Mouse (Mus musculus): ENCODE data around the gene Gpr88. TPM values are rescaled to one million over a fixed set of nuclear protein-coding genes. Genes with fewer than 3 reads are reported as not detected.

Gpr88 gene
- total and polyA plus RNA-seq, 3 experiments = not detected

GRCm38 (mm10) chr3:116284735-116285134, 31.4 kb upstream of the Gpr88 start:
- dilution Hi-C loops (cut with MboI; ENCODE audit: extremely low pct_ligation_motif_present, extremely low pct_unique_long_range_greater_than_20kb, low sequenced_read_pairs) = no loop called here
- H3K9ac ChIP-seq (ENCODE audit: insufficient read depth, low read depth) = no peak overlapping the region
- in situ Hi-C loops (cut with MboI; ENCODE audit: low pct_ligation_motif_present, low pct_unique_long_range_greater_than_20kb, low sequenced_read_pairs) = no loop called here
- H3K36me3 ChIP-seq (replicated peaks in 1 of 2; ENCODE audit: control insufficient read depth in 1 of 2, insufficient read depth in 1 of 2, low read length in 1 of 2) = peaks cover 18 to 39% of the 10 kb centered on the region in 2 experiments
- no peak for DNase-seq (ENCODE audit: extremely low read depth)
- TF ChIP-seq IRF4 (IDR thresholded peaks at IDR 0.05; ENCODE audit: low read depth, low read length) = no peak
- TF ChIP-seq USF2 (conservative IDR thresholded peaks at IDR 0.05; ENCODE audit: low read depth, low read length) = no peak
- TF ChIP-seq UBTF (IDR thresholded peaks at IDR 0.05; ENCODE audit: low read depth, low read length) = no peak
- no peak for TF ChIP-seq MAX (IDR thresholded peaks at IDR 0.05; ENCODE audit: low read length)
- TF ChIP-seq MAFK (IDR thresholded peaks at IDR 0.05; ENCODE audit: insufficient replicate concordance, low read length) = no peak
- no peak for TF ChIP-seq PAX5 (IDR thresholded peaks at IDR 0.05; ENCODE audit: low read length)
- no peak for TF ChIP-seq JUN (IDR thresholded peaks at IDR 0.05; ENCODE audit: insufficient read depth, low read depth, low read length)
- TF ChIP-seq CHD2 (IDR thresholded peaks at IDR 0.05; ENCODE audit: low read length) = no peak
- TF ChIP-seq MAZ (IDR thresholded peaks at IDR 0.05; ENCODE audit: low read depth, low read length) = no peak
- TF ChIP-seq USF1 (IDR thresholded peaks at IDR 0.05; ENCODE audit: low read depth, low read length) = no peak
- no peak for TF ChIP-seq CTCF (conservative IDR thresholded peaks at IDR 0.05 in 1 of 2, IDR thresholded peaks at IDR 0.05 in 1 of 2; ENCODE audit: low read depth in 2 of 2, low read length in 2 of 2)
- TF ChIP-seq ETS1 (conservative IDR thresholded peaks at IDR 0.05; ENCODE audit: low read depth, low read length) = no peak
- no peak for TF ChIP-seq POLR2AphosphoS2 (IDR thresholded peaks at IDR 0.05; ENCODE audit: low read depth, low read length)
- no peak for TF ChIP-seq ZC3H11A (IDR thresholded peaks at IDR 0.05; ENCODE audit: low read depth, low read length)
- TF ChIP-seq EP300 (IDR thresholded peaks at IDR 0.05; ENCODE audit: low read length) = no peak
- TF ChIP-seq NELFE (IDR thresholded peaks at IDR 0.05; ENCODE audit: low read depth, low read length) = no peak
- H3K4me2 ChIP-seq (ENCODE audit: insufficient read depth, low read depth, poor library complexity, severe bottlenecking) = no peak overlapping the region
- no peak overlapping the region for H3K27ac ChIP-seq (ENCODE audit: insufficient read depth, low read depth)
- no peaks in the 10 kb centered on the region for H3K9me3 ChIP-seq (replicated peaks; ENCODE audit: low read length)
- no peaks in the 10 kb centered on the region for H3K79me2 ChIP-seq (replicated peaks; ENCODE audit: control insufficient read depth, extremely low read depth, insufficient read depth, poor library complexity, severe bottlenecking)
- H3K4me1 ChIP-seq (ENCODE audit: control insufficient read depth in 1 of 2, insufficient read depth in 2 of 2) = peaks cover 0 to 2% of the 10 kb centered on the region in 2 experiments; a peak in 1 of 4 replicates
- H3K27me3 ChIP-seq (replicated peaks) = no peaks in the 10 kb centered on the region
- no peak overlapping the region for H3K4me3 ChIP-seq (replicated peaks in 1 of 3; ENCODE audit: low read depth in 2 of 3, low read length in 2 of 3, poor library complexity in 1 of 3)

- Histone ChIP-seq H3K79me2 (replicated peaks; ENCODE audit: control insufficient read depth, extremely low read depth, insufficient read depth, poor library complexity, severe bottlenecking) (no peaks in the 10 kb centered on the region), H3K4me2 (ENCODE audit: insufficient read depth, low read depth, poor library complexity, severe bottlenecking) (no peak overlapping the region), H3K9me3 (replicated peaks; ENCODE audit: low read length) (no peaks in the 10 kb centered on the region), H3K27me3 (replicated peaks) (no peaks in the 10 kb centered on the region), H3K9ac (ENCODE audit: insufficient read depth, low read depth) (no peak overlapping the region), H3K36me3 (replicated peaks in 1 of 2; ENCODE audit: control insufficient read depth in 1 of 2, insufficient read depth in 1 of 2, low read length in 1 of 2) (peaks cover 16 to 39% of the 10 kb centered on the region in 2 experiments), H3K4me1 (ENCODE audit: control insufficient read depth in 1 of 2, insufficient read depth in 2 of 2) (peaks cover 0 to 2% of the 10 kb centered on the region in 2 experiments; a peak in 1 of 4 replicates), H3K4me3 (replicated peaks in 1 of 3; ENCODE audit: low read depth in 2 of 3, low read length in 2 of 3, poor library complexity in 1 of 3) (no peak overlapping the region), H3K27ac (ENCODE audit: insufficient read depth, low read depth) (no peak overlapping the region)
- TF ChIP-seq ZMIZ1 (IDR thresholded peaks at IDR 0.05; ENCODE audit: low read depth, low read length) (no peak), PAX5 (IDR thresholded peaks at IDR 0.05; ENCODE audit: low read length) (no peak), UBTF (IDR thresholded peaks at IDR 0.05; ENCODE audit: low read depth, low read length) (no peak), E2F4 (IDR thresholded peaks at IDR 0.05; ENCODE audit: insufficient replicate concordance, low read depth, low read length) (no peak), ZC3H11A (IDR thresholded peaks at IDR 0.05; ENCODE audit: low read depth, low read length) (no peak), USF2 (conservative IDR thresholded peaks at IDR 0.05; ENCODE audit: low read depth, low read length) (no peak), MAFK (IDR thresholded peaks at IDR 0.05; ENCODE audit: insufficient replicate concordance, low read length) (no peak), KAT2A (IDR thresholded peaks at IDR 0.05; ENCODE audit: insufficient replicate concordance, low read length) (no peak), RCOR1 (conservative IDR thresholded peaks at IDR 0.05; ENCODE audit: low read depth, low read length) (no peak), ZKSCAN1 (IDR thresholded peaks at IDR 0.05; ENCODE audit: borderline replicate concordance, low read depth, low read length) (no peak)
- DNase-seq (ENCODE audit: extremely low read depth) = no peak
- in situ Hi-C loops (cut with MboI; ENCODE audit: low pct_ligation_motif_present, low pct_unique_long_range_greater_than_20kb, low sequenced_read_pairs) = no loop called here
- dilution Hi-C loops (cut with MboI; ENCODE audit: extremely low pct_ligation_motif_present, extremely low pct_unique_long_range_greater_than_20kb, low sequenced_read_pairs) = no loop called here
These were observed 30.7 kb upstream of the Gpr88 start for GRCm38 (mm10) chr3:116283996-116284395.
